Mouse (Mus musculus): ENCODE results near the gene Loxl3.

Gene Loxl3

DNA sequence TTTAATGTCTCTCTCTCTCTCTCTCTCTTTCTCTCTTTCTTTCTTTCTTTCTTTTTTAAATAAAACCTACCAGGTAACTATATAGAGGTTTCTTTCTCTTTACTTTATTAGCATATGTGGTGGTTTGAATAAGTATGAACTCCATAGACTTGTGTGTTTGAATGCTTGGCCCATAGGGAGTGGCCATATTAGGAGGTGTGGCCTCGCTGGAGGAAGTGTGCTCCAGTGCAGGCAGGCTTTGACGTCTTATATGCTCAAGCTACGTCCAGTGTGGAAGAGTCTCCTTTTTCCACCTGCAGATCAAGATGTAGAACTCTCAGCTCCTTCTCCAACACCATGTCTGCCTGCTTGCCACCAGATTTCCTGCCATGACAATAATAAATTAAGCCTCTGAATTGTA is 14.9 kb upstream of the Loxl3 start:
- DNase-seq = no peak

GRCm38 (mm10) chr6:83020121-83020520 is 13.9 kb upstream of the Loxl3 start:
- DNase-seq = no peak

DNA sequence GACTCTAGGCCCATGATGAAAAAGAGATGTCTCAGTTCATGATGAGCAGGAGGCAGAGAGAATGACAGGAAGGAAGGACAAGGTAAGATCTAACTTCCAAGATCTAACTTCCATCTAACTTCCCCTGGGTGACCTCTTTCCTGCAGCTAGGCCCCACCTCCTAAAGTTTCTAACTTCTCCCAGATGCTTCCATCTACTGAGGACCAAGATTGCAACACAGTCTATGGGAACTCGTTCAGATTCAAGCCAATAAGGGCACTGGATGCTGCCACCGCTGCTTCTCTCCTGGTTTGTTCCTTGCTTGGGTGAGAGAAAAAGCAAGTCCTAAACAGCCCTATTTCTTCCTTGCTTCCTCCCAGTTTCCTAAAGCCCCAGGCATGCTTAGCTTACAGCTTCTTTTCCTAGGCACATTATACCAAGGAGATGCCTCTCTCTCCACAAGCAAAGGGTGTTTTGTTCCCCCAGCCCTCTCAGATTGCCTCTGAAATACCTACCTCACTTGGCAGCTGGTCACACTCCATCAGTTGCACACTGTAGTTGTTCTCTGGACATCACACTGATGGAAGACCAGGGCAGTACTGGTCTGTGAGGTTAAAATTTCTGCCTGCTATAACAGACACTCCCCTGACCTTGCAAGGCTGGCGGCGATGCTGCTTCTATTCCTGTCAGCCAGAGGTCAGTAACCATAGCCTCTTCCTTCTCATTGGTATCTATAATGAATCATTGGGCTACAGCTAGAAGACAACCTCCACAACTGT is 13.0 kb upstream of the Loxl3 start:
- no peak for DNase-seq

DNA sequence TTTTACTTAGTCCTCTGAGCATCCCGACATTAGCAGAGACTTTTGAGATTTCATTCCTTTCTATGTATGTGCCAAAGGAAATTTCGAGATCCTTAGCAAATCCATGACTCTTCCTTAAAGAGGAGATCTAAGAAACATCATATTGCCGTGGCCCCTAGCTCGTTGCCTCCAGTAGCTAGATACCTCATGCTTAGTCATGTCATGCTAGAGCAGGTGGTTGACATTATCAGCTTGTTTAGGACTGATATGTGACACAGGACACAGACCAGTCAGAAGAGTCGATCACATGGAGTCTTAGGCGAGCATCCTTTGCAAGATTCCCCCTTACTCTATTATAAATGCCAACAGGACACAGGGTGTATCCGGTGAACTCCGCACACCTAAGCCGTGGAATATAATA is 11.0 kb upstream of the Loxl3 start:
- no peak for DNase-seq

DNA sequence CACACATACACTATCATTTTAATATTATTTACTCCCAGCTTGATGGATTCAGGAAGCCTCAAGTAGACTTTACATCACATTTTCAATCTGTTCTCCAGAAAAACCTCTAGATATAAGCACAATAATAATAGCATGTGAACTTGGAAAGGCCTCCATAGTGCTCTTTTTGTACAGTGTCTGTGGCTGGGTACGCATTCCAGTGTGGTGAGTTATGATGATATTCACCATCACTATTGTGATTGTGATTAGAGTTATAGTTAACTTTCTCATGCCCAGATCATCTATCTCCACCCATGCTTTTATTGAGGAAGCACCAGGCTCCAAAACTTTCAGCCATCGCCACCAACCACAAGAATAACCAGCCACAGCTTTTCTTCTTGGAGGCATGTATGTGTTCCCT is 10.2 kb upstream of the Loxl3 start:
- DNase-seq = no peak

- no peak for DNase-seq
Observed at GRCm38 (mm10) chr6:83024421-83024820, 9.6 kb upstream of the Loxl3 start.

DNA sequence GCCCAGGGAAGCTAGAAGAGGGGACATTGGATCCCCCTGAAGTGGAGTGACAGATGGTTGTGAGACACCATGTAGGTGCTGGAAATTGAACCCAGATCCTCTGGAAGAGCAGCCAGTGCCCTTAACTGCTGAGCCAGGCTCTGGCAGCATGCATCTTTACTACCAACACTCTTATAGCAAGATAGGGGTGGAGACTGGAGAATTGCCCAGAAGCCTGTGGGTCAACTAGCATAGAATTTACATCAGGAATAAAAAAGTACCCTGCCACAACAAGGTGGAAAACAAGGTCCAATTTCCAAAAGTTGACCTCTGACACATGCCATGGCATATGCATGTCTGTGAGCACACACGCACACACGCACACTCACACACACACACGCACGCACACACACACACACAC is 8.8 kb upstream of the Loxl3 start:
- DNase-seq = no peak

DNA sequence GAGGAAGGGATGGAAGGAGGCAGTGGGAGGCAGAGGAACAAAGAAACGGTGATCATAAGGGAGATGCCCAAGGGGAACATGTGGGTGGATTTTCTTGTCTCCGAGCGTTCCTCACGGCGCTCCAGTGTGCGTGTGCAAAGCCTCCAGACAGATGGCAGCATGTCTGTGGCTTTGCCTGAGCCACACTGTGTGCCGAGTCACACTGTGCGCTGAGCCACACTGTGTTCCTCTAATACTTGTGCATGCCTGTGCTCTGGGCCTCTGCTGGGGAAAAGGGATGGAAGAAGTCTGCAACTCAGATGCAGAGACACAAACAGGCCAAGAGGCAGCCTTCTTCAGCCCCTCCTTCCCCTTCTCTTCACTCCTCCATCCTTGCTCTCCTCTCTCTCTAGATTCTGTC is 6.7 kb upstream of the Loxl3 start:
- no peak for DNase-seq

DNA sequence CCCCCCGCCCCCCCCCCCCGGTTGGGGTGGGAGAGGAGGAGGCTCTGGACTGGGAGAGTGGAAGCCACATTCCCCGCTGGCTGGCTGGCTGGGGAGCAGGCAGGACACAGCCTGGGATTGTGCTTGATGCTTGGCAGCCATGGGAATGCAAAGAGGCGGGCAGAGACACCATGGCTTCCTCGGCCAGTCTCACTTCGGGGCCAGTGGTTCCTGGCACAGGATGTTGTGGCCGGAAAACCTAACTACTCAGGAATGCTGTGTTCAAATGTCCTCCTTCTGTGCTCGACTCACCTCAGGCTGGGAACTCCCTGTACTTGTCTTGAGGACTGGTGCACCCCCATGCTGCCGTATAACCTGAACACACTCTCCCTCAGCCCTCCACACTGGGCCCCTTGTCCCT is 6.3 kb upstream of the Loxl3 start:
- DNase-seq = no peak

GRCm38 (mm10) chr6:83029777-83030176 is 4.2 kb upstream of the Loxl3 start:
- DNase-seq = no peak

GRCm38 (mm10) chr6:83031111-83031510 is 2.9 kb upstream of the Loxl3 start:
- no peak for DNase-seq

DNA sequence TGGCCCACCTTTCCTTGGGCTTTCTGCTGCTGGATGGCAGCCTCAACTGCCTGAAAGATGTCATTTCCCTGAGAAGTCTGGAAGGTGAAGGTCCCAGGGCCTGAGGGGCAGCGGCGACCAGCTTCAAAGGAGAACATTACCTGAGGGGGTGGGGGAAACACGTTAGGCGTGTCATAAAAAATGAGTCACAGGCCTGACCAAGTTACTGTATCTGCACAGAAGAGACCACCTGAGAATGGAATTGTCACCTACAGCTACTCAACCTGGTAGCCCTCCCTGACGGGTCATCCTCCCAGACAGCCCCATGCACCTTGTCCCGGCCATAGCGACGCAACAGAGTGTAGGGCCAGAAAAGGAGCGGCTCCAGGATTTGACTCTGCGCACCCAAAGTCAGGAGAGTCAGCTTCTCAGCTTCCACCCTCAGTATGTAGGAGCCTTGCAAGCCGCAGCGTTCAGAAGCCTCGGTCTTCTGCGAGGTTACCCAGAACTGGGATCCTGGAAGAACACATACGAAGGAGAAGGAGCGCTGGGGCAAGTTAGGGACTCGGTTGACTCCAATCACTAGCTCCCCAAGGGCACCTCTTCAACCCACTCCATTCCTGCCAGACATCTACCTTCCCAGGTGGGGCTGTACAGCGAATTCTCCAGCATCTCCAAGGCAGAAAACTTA is 1.9 kb upstream of the Loxl3 start:
- no peak for DNase-seq

DNA sequence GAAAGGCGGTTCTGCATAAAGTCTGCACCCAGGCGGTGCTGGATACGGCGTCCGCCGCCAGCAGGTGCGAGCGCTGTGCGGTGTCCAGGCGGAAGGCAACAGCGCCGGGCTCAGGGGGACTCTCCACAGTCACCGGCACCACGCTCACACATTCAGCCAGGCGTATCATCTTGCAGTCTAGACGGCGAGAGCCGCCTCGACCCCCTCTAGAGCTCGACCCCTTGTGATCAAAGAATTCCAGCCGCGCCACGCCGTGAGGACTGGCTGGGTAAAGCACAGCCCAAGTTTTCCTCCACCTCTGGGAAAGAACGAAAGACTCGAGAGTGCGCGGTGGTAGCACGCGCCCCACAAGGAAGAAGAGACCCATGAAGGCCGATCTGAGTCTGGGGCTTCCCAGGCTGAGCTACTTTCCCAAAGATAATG is 1.2 kb upstream of the Loxl3 start:
- DNase-seq = peak; percentile 78

DNA sequence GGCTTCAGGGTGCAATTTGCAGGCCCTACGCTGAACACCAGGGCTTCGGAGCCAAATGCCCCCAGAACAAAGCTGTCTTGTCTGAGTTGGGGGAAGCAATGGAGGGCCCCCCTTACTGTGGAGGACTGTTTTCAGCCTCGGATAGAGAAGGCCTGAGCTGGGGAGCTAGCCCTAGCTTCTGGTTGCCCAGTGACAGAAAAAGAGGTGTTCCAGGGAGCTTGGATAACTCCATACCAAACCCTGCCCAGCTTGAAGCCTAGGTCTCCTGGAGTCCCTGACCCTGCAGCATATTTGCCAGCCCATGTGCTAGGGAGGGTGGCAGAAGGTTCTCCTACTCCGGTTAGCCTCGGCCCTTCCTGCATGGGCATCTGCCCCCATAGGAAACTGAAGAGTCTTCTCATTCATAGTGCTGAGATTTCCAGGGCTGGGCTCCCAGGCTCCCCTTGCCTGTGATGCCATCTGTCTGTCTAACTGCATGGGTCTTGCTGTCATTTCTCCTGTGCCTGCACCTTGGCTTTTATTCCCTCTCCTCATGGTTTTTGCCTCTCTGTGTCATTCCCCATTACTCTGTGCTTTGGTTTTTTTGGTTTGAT is 586 bp downstream of the Loxl3 start:
- DNase-seq = no peak

DNA sequence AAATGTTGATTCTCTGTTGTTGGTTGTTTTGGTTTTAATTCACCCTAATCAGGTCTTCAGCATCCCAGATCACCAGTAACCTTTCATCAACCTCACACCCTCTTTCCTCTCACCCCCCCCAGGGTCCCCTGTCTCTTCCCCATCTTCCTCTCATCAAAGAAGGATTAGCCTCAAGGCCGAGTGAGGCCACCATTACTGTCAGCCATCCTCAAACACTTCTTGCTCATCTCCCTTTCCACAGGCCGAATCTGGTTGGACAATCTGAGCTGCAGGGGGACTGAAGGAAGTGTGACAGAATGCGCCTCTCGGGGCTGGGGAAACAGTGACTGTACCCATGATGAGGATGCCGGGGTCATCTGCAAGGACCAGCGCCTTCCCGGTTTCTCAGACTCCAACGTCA is 3.2 kb downstream of the Loxl3 start:
- DNase-seq = no peak

GRCm38 (mm10) chr6:83038496-83039012 is 4.6 kb downstream of the Loxl3 start:
- DNase-seq = peak; percentile 88

GRCm38 (mm10) chr6:83040601-83041000 is 6.6 kb downstream of the Loxl3 start:
- DNase-seq = no peak

DNA sequence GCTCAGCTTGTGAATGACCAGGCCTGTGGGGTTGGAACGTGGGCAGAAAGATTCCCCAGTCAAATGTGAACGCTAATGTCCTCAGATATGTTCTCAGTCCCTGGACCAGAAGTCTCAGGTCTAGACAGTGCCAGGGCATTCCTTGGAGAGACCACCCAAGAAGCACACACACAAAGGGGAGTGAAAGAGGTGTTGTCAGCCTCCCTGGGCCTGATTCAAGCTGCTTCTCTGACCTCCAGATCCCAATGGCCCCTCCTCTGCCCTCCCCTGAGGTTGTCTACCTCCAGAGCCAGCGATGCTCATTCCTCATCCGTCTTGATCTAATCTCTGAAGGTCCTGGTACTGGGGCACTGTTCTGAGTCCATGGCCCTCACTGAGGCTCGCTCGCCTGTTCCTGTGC is 9.6 kb downstream of the Loxl3 start:
- no peak for DNase-seq

DNA sequence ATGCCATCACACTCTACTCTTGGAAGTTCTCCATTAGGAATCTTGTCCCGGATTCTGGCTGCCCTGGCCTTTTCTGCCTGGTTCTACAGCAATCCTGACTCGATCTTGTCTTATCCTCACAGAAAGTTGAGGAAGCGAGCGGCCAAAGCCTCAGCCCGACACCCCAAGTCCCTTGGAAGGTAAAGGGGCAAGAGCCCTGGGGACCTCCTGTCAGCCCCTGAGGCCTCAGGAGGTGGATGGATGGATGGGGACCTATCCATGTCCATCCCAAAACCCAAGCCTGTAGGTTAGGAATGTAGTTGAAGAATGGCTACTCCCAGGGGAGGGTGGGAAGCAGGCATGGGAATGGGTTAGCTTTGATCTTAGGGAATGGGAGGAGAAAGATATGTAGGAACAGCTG is 10.0 kb downstream of the Loxl3 start:
- DNase-seq = no peak

DNA sequence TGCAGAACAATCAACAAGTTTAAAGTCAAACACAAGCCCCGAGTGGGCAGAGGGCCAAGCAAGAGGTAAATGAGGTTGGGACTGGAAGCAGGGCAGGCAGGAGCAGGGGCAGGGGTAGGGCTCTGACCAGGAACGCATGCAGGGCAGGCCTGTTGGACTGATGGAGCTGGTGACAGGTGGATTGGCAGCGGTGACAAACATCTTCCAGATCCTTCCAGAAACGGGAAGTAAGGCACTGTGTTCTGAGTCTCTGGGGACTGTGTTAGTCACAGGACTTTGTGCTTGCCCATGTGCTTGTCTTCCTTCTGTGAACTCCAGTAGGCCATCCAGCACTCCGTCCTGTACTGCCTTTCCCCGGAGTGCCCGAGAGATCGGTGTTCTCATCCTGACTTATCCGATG is 10.8 kb downstream of the Loxl3 start:
- DNase-seq = no peak

- no peak for DNase-seq
Observed at GRCm38 (mm10) chr6:83049367-83049766, 15.4 kb downstream of the Loxl3 start.

DNA sequence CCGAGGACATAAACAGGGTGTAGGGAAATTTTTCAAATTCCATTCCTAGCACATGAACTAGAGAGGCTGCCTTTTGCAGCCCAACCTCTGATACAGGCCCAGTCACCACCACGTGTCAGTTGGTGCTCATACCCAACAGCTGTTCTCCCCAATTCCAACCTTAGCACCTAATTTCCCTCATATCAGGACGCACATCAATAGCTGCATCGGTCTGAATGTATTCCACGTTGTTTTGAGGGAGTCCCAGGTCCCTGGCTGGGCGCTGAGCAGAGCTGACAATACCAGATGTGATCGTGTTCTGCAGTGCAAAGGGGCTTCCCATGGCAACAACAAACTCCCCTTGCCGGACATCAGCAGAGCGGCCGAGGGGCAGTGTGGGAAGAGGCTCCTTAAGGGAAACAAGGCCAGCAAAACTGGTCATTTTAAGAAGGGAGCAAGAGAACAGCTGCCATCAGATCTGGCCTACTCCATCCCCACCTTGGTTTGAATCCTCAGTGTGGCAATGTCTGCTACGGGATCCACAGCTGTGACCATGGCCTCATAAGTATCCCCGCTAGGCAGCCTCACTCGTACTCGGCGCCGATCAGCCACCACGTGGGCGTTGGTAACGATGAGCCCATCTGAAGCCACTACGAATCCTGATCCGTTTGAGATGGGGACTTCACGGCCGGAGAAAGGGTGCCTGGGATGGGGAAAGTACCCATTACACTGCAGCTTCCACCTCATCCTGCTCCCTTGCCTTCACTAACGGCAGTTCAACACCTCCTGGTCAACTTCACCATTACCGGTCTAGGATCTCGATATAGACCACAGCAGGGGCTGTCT is 19.4 kb downstream of the Loxl3 start:
- peak; percentile 62 for DNase-seq
